Mouse (Mus musculus): ENCODE data around the gene Dock2. TPM values are rescaled to one million over a fixed set of nuclear protein-coding genes. Genes with fewer than 3 reads are reported as not detected.

Dock2 gene
- polyA plus RNA-seq, 1 experiment = 2.1 TPM

GRCm38 (mm10) chr11:34372224-34372623, 411.5 kb downstream of the Dock2 start:
- no peak for DNase-seq (ENCODE audit: extremely low spot score in 1 of 2, low spot score in 1 of 2)

GRCm38 (mm10) chr11:34356109-34356508, 427.6 kb downstream of the Dock2 start:
- peak in 1 of 2 experiments; percentile 11 for DNase-seq (ENCODE audit: extremely low spot score in 1 of 2, low spot score in 1 of 2)

GRCm38 (mm10) chr11:34355406-34355805, 428.3 kb downstream of the Dock2 start:
- DNase-seq (ENCODE audit: extremely low spot score in 1 of 2, low spot score in 1 of 2) = no peak

- DNase-seq (ENCODE audit: extremely low spot score in 1 of 2, low spot score in 1 of 2) = no peak
Measured at GRCm38 (mm10) chr11:34349453-34350056, 434.1 kb downstream of the Dock2 start.

GRCm38 (mm10) chr11:34348287-34348918, 435.3 kb downstream of the Dock2 start:
- peak; percentile 17 to 67 for DNase-seq (ENCODE audit: extremely low spot score in 1 of 2, low spot score in 1 of 2)

- DNase-seq (ENCODE audit: extremely low spot score in 1 of 2, low spot score in 1 of 2) = no peak
Measured at GRCm38 (mm10) chr11:34344310-34344709, 439.4 kb downstream of the Dock2 start.

GRCm38 (mm10) chr11:34343742-34344307, 439.9 kb downstream of the Dock2 start:
- DNase-seq (ENCODE audit: extremely low spot score in 1 of 2, low spot score in 1 of 2) = no peak

GRCm38 (mm10) chr11:34339693-34340092, 444.0 kb downstream of the Dock2 start:
- no peak for DNase-seq (ENCODE audit: extremely low spot score in 1 of 2, low spot score in 1 of 2)

- DNase-seq (ENCODE audit: extremely low spot score in 1 of 2, low spot score in 1 of 2) = no peak
Measured at GRCm38 (mm10) chr11:34337907-34338306, 445.8 kb downstream of the Dock2 start.

GRCm38 (mm10) chr11:34332344-34333031, 451.2 kb downstream of the Dock2 start:
- DNase-seq (ENCODE audit: extremely low spot score in 1 of 2, low spot score in 1 of 2) = no peak

- DNase-seq (ENCODE audit: extremely low spot score in 1 of 2, low spot score in 1 of 2) = no peak
Measured at GRCm38 (mm10) chr11:34323664-34324063, 460.0 kb downstream of the Dock2 start.

- no peak for DNase-seq (ENCODE audit: extremely low spot score in 1 of 2, low spot score in 1 of 2)
Measured at GRCm38 (mm10) chr11:34319282-34319681, 464.4 kb downstream of the Dock2 start.

GRCm38 (mm10) chr11:34317001-34317400, 466.7 kb downstream of the Dock2 start:
- DNase-seq (ENCODE audit: extremely low spot score in 1 of 2, low spot score in 1 of 2) = peak in 1 of 2 experiments; percentile 38

- DNase-seq (ENCODE audit: extremely low spot score in 1 of 2, low spot score in 1 of 2) = peak in 1 of 2 experiments; percentile 5
Measured at GRCm38 (mm10) chr11:34316176-34316575, 467.5 kb downstream of the Dock2 start.

GRCm38 (mm10) chr11:34315383-34315782, 468.3 kb downstream of the Dock2 start:
- DNase-seq (ENCODE audit: extremely low spot score in 1 of 2, low spot score in 1 of 2) = no peak

GRCm38 (mm10) chr11:34314534-34315379, 468.9 kb downstream of the Dock2 start, which contains the start of gene Fam196b:
Gene Fam196b (plus strand): TSS chr11:34314822.
- peak; percentile 23 to 83 for DNase-seq (ENCODE audit: extremely low spot score in 1 of 2, low spot score in 1 of 2)

- DNase-seq (ENCODE audit: extremely low spot score in 1 of 2, low spot score in 1 of 2) = no peak
Measured at GRCm38 (mm10) chr11:34312208-34312607, 471.5 kb downstream of the Dock2 start.

- DNase-seq (ENCODE audit: extremely low spot score in 1 of 2, low spot score in 1 of 2) = no peak
Measured at GRCm38 (mm10) chr11:34311717-34312116, 472.0 kb downstream of the Dock2 start.

- DNase-seq (ENCODE audit: extremely low spot score in 1 of 2, low spot score in 1 of 2) = no peak
Measured at GRCm38 (mm10) chr11:34309360-34309759, 474.3 kb downstream of the Dock2 start.

GRCm38 (mm10) chr11:34308731-34309130, 475.0 kb downstream of the Dock2 start:
- no peak for DNase-seq (ENCODE audit: extremely low spot score in 1 of 2, low spot score in 1 of 2)

Measured in frontal cortex, adult 2 months (tissue).